Mouse (Mus musculus): ENCODE measurements around the gene Phactr2. TPM values are rescaled to one million over a fixed set of nuclear protein-coding genes. Genes with fewer than 3 reads are reported as not detected.

Gene Phactr2
- total RNA-seq, 2 experiments from 2014 or later, result 8.3 to 9.3 TPM

DNA sequence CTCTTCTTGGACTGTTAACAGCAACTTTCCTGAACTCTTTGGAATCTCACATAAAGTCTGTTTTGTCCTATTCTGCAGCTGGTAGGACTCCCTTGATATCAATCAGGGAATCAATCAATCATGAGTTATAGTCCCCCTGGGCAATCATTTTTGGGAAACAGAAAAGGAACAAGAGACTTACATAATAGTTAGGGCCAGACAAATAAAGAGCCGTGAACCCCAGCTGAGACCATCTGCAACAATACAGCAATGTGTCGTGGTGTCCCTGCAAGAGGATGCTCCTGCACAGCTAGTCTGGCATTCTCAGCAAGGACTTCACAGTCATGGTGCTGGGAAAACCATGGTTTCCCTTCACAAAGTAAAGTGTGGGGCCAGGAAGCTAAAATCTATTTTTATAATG lies 182.2 kb downstream of the Phactr2 start:
- no peak for ATAC-seq (replicated peaks; ENCODE audit: low FRiP score, poor library complexity, severe bottlenecking)

DNA sequence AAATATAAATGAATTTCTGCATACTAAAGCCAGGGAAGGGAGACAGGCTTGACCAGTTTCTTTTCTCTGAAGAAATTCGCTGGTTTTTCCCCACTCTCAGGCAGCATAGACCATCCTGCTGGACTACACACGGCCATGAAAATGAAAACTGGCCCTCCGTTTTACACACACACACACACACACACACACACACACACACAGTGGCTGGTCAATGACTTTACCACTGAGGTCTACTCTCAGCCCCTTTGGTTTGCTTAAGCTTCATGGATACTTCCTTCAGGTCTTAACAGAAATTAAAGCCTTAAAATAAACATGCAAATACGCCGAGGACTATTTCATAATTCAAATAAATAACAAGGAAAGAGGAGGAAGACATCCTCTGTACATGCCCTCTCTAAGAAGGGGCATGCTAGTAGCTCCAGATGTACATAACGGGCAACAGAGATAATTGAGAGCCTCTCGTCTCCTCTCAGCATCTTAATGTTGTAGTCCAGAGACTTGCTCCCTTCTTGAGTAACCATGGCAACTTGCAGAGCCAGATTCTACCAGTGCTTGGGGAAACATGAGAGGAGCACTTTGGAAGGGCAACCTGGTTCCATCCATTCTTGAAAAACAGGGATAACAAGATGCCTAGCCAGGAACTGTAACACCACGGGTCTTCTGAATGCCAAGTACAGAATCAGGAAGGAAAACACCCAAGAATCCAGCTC lies 184.8 kb downstream of the Phactr2 start:
- ATAC-seq (replicated peaks; ENCODE audit: low FRiP score, poor library complexity, severe bottlenecking), result no peak

DNA sequence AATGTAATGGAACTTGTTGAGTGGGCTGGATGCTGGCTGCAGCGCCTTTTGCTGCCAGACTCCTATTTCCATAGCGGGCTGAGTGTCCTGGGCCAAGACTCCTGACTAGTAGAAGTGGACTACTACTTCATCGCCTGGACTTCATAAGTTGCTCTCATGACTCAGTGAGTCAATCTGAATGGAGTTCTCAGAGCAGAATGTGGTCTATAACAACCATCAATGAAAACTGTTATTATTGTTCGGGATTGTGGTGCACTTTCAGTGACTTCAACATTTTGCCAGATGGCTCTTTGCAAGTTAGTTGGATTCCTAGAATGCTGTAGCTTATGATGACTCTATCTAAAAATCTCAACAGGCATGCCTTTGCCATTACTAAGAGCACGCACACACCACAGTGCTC lies 185.9 kb downstream of the Phactr2 start:
- ATAC-seq (replicated peaks; ENCODE audit: low FRiP score, poor library complexity, severe bottlenecking), result no peak

DNA sequence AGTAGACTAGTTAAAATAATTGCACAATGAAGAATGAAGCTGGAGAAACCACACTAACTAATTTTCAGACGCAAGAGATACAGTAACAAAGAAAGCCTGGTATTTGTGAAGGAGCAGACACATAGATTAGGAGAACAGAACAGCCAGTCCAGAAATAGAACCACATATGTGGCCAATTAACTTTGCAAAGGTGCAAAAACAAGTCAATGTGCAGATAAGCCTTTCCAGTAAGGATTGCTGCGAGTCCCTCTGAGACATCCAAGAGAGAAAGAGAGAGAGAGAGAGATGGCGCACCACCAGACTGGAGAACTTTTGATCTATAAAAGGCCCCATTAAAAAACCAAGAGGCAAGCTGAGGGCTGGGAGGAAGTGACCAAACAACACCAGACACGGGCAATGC lies 190.8 kb downstream of the Phactr2 start:
- no peak for ATAC-seq (replicated peaks; ENCODE audit: low FRiP score, poor library complexity, severe bottlenecking)

DNA sequence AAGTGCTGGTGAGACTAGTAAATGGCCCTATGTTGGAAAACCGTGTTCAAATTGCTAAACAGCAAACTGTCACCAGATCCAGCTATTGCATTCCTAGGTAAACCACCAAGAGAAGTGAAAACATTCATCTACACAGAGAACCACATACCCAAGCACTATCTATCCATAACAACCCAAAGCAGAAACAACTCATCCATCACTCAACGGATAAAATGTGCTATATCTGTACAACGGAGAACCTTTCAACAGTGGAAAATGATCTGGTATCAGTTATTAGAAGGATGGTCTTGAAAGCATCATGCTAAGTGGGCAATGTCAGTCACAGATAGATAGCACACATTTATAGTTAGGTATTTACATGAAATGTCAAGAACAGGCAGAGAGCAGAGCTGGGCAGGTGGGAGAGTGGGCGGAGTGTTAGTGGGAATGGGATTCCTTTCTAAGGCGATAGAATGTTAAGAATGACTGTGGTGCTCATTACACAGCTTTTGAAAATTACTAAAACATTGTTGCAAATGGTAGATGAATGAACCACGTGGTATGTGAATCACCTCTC lies 193.8 kb downstream of the Phactr2 start:
- ATAC-seq (replicated peaks; ENCODE audit: low FRiP score, poor library complexity, severe bottlenecking), result no peak

DNA sequence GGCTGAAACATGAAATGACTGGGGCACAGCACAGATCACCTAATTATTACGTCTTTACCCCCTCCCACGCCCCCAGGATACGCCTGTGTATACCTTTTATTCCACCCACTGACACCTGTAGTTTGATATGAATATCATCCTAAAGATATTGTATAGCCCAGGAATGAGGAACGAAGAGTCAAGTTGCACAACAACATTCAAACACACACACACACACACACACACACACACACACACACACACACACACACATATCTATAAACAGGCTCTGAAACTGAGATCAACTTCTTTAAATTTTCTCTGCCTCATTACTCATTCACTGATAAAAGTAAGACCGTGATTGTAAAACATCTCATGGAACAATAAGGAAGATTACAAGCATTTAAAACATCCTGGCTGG lies 197.9 kb downstream of the Phactr2 start:
- ATAC-seq (replicated peaks; ENCODE audit: low FRiP score, poor library complexity, severe bottlenecking), result no peak

DNA sequence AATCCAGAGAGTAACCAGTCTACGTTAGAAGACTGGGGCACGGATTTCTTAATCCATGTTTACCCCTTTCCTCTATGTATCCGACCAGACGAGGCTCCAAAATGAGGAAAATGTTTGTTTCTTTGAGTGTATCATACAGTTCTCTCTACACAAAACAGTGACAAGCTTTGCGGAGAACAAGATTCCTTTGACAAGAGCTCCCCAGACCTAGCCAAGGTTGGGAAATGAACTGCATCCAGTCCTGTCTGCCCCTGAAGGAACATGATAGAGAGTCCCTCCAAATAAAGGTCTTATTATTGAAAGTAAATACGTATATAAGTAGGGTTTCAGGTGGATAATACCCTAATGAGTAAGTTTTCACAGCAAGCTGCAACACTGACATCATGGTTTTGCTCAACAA lies 199.1 kb downstream of the Phactr2 start:
- no peak for ATAC-seq (replicated peaks; ENCODE audit: low FRiP score, poor library complexity, severe bottlenecking)

DNA sequence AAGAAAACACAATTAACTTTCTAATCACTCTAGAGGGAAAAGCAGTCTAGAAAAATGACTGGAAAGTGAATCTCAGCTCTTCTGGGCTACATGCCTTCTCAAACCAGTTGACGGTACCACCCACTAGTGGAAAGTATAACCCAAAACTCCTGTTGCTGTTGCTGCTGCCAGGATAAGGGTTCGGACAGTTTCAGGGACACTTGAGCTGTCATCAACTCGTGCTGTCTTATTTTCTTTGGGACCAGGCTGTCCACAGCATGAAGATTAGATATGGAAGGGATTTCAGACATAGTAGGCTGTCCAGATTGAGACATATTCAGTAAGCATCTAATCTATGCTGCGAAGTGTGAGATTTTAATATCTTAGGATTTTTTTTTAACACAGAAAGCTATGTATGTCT lies 199.5 kb downstream of the Phactr2 start:
- ATAC-seq (replicated peaks; ENCODE audit: low FRiP score, poor library complexity, severe bottlenecking), result no peak

DNA sequence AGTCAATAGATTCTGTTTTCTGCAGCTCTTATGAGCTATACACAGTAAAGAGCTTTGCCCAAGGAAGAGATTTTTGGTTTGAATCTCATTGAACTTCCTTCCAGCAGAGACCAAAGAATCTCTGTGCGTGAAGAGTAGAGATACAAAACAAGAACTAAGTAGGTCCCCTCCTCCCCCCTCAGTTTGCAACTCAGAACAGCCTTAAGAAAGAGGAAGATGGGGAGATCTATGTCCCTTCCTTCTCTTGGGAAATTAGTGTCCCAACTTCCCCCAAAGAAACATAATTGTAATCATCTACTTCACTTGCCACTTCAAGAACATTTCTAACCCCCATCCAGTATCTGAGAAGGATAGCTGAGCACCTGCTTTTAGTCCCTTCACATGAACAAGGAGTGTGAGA lies 200.5 kb downstream of the Phactr2 start:
- no peak for ATAC-seq (replicated peaks; ENCODE audit: low FRiP score, poor library complexity, severe bottlenecking)

DNA sequence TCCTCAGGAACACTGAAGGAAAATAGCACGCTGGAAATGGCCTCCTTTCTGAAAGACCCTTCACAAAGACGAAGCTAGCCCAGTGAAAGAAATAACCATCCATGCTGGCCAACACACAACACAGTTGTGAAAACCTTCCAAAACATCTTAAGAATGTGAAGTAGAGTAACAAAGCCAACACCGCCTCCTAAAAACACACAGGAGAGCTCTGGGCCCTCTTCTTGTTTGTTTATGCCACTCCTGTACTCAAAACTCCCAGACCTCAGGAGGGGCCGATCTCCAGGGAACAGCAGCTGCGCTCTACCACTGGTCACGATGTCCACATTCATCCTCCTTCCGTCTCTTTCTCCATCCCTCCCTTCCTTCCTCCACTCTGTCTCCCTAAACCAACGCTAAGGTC lies 202.5 kb downstream of the Phactr2 start:
- no peak for ATAC-seq (replicated peaks; ENCODE audit: low FRiP score, poor library complexity, severe bottlenecking)

DNA sequence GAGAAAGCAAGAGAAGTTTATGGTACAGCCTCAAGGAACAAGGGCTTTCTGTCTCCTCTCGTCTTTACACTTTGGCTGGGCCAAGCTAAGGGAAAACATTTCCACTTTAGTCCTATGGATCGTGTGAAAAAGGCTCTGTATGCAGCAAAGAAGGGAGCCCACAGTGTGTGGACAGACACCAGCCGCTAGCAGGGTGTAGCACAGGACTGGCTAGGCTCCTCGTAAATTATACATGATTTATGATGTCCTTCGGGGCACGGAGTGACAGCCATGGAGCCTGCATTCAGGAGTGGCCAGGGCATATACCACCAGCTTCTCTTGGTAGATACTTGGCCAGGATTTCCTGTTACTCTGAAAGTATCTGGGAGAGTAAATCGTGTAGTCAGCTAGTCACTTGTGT lies 203.1 kb downstream of the Phactr2 start:
- no peak for ATAC-seq (replicated peaks; ENCODE audit: low FRiP score, poor library complexity, severe bottlenecking)

DNA sequence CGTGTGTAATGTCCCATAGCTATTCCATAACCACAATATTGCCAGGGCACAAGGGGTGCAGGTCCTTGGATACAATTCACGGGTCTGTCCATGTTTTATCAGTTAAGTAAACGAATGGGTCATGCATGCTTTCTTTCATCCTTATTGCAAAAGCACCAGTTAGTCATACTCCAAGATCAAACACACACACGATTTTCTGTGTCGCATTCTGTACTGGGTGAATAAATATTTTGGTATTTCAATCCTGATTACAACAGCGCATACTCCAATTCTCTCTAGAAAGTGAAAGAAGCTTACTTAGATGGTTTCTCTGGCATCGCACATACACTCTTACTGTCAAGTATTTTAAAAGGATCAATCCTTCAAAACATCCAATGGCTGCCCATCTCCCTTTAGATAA lies 203.9 kb downstream of the Phactr2 start:
- no peak for ATAC-seq (replicated peaks; ENCODE audit: low FRiP score, poor library complexity, severe bottlenecking)

DNA sequence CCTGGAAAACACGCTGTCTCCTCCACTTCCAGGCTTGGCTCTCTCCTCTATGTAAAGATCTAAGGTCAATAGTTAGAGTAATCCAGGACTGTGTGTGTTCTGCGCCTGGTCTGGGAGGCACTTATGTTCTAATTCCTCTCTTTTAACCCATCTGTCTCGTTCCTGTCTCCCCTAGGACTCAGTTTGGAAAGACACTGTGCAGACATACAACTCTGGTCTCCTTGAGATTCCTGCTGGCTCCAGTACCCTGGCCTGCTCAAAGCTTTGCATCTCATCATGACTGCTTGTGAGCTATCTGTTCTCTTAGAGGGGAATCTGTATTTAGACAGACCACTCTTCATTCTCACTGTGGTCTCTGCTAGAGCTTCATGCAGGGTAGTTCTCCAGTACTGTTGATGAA lies 215.0 kb downstream of the Phactr2 start:
- no peak for ATAC-seq (replicated peaks; ENCODE audit: low FRiP score, poor library complexity, severe bottlenecking)

DNA sequence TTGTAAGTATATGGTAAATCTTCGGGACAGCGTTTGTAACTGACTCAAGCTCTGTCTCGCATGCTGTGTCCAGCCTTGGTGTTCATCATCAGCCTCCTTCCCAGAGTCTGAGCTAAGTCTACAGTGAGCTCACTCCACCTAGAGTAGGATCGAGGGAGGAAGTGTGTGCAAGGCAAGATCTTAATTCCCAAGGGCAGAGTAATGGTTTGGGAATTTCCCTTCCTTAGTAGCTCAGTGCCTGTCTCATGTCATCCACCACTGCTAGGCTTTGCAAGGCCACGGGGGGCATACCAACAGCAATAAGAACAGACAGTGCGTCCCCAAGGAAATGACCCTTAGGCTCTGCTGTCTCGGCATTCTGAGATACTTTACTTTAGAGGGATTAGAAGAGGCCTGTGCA lies 218.0 kb downstream of the Phactr2 start:
- no peak for ATAC-seq (replicated peaks; ENCODE audit: low FRiP score, poor library complexity, severe bottlenecking)

DNA sequence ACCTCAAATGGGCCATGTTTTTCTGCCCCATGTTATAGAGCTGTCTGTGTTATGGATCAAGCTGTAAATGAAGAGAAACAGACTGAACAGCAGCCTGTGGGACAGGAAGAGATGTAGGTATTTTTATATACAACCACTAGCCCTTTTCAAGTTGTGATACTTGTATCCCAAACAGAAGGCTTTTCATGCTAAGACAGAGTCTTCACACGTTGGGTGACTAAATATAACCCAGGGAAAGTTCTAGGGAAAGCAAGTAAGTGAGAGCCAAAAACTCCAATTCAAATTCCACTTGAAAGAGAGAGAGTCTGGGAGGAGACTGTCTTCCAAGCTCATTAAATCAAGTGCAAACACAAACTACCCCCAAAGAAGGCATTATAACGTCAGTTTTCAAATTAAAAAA lies 223.9 kb downstream of the Phactr2 start:
- ATAC-seq (replicated peaks; ENCODE audit: low FRiP score, poor library complexity, severe bottlenecking), result no peak

DNA sequence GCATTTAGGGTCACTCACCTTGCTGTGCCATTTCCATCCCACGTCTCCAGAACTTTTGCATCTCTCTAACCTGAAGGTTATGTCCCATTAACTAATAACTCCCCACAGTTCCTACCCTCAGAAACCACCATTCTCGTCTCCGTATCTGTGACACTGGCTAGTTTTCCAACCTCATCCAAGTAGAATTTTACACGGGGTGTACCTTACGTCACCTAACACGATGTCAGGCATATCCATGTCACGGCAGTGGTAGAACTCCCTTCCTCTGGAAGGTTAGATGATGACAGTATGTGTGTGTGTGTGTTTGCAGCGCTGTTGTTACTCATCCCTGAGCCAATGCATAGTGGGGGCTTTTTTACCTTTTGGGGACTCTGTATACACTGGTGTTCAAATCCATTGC lies 225.1 kb downstream of the Phactr2 start:
- ATAC-seq (replicated peaks; ENCODE audit: low FRiP score, poor library complexity, severe bottlenecking), result no peak

DNA sequence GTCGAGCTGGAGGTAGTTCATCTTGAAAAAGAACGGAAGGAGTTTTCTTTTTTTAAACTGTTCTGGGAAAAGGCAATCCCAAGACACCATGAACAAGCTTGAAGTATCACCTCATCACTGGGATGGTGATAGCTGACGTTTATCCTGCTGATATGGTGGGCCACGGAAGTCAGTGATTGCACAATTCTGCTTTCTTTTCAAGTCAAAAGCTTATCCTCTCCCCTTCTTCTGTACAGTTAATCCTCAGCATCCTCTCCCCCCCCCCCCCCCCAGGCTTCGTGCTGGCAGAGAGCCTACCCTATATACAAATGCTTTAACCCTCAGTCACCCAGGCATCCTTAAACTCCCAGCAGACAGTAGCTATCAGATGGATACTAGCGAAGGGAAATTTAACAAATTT lies 228.5 kb downstream of the Phactr2 start:
- ATAC-seq (replicated peaks; ENCODE audit: low FRiP score, poor library complexity, severe bottlenecking), result no peak

DNA sequence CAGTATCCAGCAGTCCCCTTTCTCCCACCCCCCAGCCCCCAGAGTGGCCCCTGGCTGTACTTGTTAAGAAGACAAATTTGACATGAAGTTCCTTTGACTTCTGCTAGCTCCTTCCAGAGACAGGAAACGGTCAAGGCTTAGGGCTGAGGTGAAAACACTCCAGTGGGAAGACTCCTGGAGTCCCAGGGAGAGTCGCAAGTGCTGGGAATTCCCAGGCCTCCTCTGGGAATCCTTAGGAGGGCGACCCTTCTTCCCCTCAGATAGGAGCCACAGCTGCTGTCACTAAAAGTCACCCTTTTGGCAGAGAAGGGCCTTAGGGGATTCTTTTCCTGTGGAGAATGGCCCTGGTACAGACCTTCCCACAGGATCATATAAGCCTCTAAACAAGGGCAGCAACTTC lies 230.0 kb downstream of the Phactr2 start:
- ATAC-seq (replicated peaks; ENCODE audit: low FRiP score, poor library complexity, severe bottlenecking), result no peak

DNA sequence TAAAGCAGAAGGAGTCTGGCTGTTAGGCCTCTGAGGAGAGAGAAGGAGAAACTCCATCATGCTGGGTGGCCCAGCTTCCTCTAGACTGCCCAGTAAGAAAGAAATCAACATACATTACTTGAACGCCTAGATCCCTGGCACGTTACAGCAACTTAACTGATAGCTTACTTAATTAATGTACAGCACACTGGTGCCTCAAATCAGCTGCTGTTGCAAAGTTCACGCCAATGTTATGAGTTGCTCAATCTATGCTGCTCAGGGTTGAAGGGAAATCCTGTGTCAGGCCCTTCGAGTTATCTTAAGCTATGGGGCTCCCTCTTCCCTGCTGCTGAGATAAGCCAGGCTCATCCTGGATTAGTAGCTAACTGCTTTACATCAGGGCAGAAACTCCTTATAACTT lies 233.8 kb downstream of the Phactr2 start:
- no peak for ATAC-seq (replicated peaks; ENCODE audit: low FRiP score, poor library complexity, severe bottlenecking)

DNA sequence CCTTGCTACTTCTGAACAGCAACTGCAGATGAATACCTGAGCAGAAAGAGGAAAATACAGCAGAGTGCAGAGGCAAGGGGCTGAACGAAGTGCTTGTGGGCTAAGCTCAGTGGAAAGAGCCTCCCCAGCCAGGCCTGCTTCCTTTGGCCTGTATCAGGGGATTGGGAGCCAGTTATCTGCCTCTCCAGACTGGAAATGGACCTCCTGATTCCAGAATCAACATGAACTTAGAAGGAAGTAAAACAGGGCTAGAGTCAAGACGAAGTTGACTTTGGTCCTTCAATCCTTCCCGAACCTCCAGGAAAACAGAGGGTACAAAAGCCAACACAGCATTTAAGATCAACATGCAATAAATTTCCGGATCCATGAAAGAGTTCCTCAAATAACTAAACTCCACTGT lies 236.0 kb downstream of the Phactr2 start:
- no peak for ATAC-seq (replicated peaks; ENCODE audit: low FRiP score, poor library complexity, severe bottlenecking)

DNA sequence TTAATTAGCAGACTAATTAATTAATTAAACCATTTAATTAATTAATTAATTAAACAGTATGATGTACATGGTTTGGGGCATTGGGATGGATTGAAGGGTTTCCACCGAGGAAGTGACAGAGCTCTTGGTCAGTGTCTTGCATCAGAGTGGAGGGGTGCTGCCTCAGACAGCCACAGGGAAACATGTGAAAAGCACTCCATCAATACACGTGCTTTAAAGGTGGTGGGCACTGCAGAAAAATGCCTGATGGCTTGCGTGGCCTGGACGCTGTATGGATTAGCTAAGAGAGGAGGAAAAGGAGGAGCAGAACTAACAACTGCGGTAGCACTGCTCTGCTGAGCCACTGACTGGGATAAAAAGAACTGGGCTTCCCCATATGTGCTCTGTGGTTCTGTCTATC lies 237.3 kb downstream of the Phactr2 start:
- ATAC-seq (replicated peaks; ENCODE audit: low FRiP score, poor library complexity, severe bottlenecking), result no peak

DNA sequence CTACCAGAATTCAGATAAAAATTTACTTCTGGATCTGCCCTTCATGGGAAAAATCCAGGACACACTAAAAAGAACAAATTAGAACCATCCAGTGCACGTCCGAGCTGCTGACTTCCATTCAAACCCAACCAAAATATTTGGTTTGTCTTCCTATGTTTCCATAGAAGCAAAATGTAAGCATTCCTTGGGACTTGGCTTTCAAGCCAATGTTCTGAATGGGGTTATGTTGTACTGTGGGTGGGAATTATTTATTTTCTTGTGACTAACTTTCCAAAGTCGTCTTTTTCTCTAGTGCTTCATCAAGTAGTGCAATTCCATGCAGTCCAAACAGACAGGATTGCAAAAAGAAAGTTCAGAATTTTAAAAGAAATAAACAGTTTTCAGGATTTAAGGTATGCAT lies 239.7 kb downstream of the Phactr2 start:
- ATAC-seq (replicated peaks; ENCODE audit: low FRiP score, poor library complexity, severe bottlenecking), result no peak

Measured in erythroblast, adult 5-6 weeks (primary cell).